Mouse (Mus musculus): Measurements from ENCODE around the gene Ankrd52. TPM values are rescaled to one million over a fixed set of nuclear protein-coding genes. Genes with fewer than 3 reads are reported as not detected.

The Ankrd52 gene
- total and polyA plus RNA-seq, 3 experiments = 4.3 to 51.0 (median 15.3) TPM

- in situ Hi-C loops (cut with MboI; ENCODE audit: low pct_ligation_motif_present, low pct_unique_long_range_greater_than_20kb, low sequenced_read_pairs) = no loop called here
- DNase-seq (ENCODE audit: extremely low read depth) = no peak
- no peak for TF ChIP-seq TBP (conservative IDR thresholded peaks at IDR 0.05; ENCODE audit: low read depth, low read length)
- Histone ChIP-seq H3K36me3 (replicated peaks in 1 of 2; ENCODE audit: control insufficient read depth in 1 of 2, insufficient read depth in 1 of 2, low read length in 1 of 2) (peaks cover 13 to 37% of the 10 kb centered on the region in 2 experiments), H3K4me1 (ENCODE audit: control insufficient read depth in 1 of 2, insufficient read depth in 2 of 2) (peaks cover 0 to 4% of the 10 kb centered on the region in 2 experiments; a peak in 1 of 4 replicates), H3K4me3 (replicated peaks in 1 of 3; ENCODE audit: low read depth in 2 of 3, low read length in 2 of 3, poor library complexity in 1 of 3) (no peak overlapping the region), H3K4me2 (ENCODE audit: insufficient read depth, low read depth, poor library complexity, severe bottlenecking) (no peak overlapping the region), H3K27me3 (replicated peaks) (no peaks in the 10 kb centered on the region), H3K79me2 (replicated peaks; ENCODE audit: control insufficient read depth, extremely low read depth, insufficient read depth, poor library complexity, severe bottlenecking) (no peaks in the 10 kb centered on the region), H3K9ac (ENCODE audit: insufficient read depth, low read depth) (no peak overlapping the region), H3K27ac (ENCODE audit: insufficient read depth, low read depth) (no peak overlapping the region), H3K9me3 (replicated peaks; ENCODE audit: low read length) (no peaks in the 10 kb centered on the region)
- dilution Hi-C loops (cut with MboI; ENCODE audit: extremely low pct_ligation_motif_present, extremely low pct_unique_long_range_greater_than_20kb, low sequenced_read_pairs) = no loop called here
These were observed 67.4 kb downstream of the Ankrd52 start for GRCm38 (mm10) chr10:128444354-128444753.

DNA sequence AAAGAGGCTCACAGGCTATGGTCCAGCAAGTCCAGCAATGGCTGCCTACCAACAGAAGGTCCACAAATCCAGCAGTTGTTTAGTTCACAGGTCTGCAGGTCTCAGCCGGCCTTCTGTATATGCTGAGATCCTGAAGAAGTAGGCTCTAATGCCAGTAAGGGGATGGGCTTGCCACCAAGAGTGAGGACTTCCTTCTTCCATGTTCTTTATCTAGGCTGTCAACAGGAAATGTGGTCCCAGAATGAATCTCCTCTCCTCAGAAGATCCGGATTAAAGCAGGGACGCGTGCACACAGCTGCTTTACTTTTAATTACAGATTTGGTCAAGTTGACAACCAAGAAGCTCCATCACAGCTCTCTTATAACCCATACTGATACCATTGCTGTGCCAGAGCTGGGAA lies 68.5 kb downstream of the Ankrd52 start:
- DNase-seq (ENCODE audit: extremely low read depth) = no peak
- Histone ChIP-seq H3K36me3 (replicated peaks in 1 of 2; ENCODE audit: control insufficient read depth in 1 of 2, insufficient read depth in 1 of 2, low read length in 1 of 2) (peaks cover 5 to 26% of the 10 kb centered on the region in 2 experiments), H3K4me2 (ENCODE audit: insufficient read depth, low read depth, poor library complexity, severe bottlenecking) (no peak overlapping the region), H3K4me3 (replicated peaks in 1 of 3; ENCODE audit: low read depth in 2 of 3, low read length in 2 of 3, poor library complexity in 1 of 3) (no peak overlapping the region), H3K79me2 (replicated peaks; ENCODE audit: control insufficient read depth, extremely low read depth, insufficient read depth, poor library complexity, severe bottlenecking) (no peaks in the 10 kb centered on the region), H3K4me1 (ENCODE audit: control insufficient read depth in 1 of 2, insufficient read depth in 2 of 2) (no peaks in the 10 kb centered on the region), H3K9ac (ENCODE audit: insufficient read depth, low read depth) (no peak overlapping the region), H3K27me3 (replicated peaks) (no peaks in the 10 kb centered on the region), H3K9me3 (replicated peaks; ENCODE audit: low read length) (no peaks in the 10 kb centered on the region), H3K27ac (ENCODE audit: insufficient read depth, low read depth) (no peak overlapping the region)
- dilution Hi-C loops (cut with MboI; ENCODE audit: extremely low pct_ligation_motif_present, extremely low pct_unique_long_range_greater_than_20kb, low sequenced_read_pairs) = no loop called here
- in situ Hi-C loops (cut with MboI; ENCODE audit: low pct_ligation_motif_present, low pct_unique_long_range_greater_than_20kb, low sequenced_read_pairs) = no loop called here
- no peak for TF ChIP-seq IRF4 (IDR thresholded peaks at IDR 0.05; ENCODE audit: low read depth, low read length)
- no peak for TF ChIP-seq SMC3 (IDR thresholded peaks at IDR 0.05; ENCODE audit: low read depth, low read length)
- no peak for TF ChIP-seq MYC (IDR thresholded peaks at IDR 0.05; ENCODE audit: low read depth, low read length)
- no peak for TF ChIP-seq JUND (conservative IDR thresholded peaks at IDR 0.05; ENCODE audit: low read depth, low read length)
- no peak for TF ChIP-seq ZMIZ1 (IDR thresholded peaks at IDR 0.05; ENCODE audit: low read depth, low read length)
- no peak for TF ChIP-seq RCOR1 (conservative IDR thresholded peaks at IDR 0.05; ENCODE audit: low read depth, low read length)
- no peak for TF ChIP-seq USF2 (conservative IDR thresholded peaks at IDR 0.05; ENCODE audit: low read depth, low read length)
- TF ChIP-seq POLR2AphosphoS2 (IDR thresholded peaks at IDR 0.05; ENCODE audit: low read depth, low read length) = no peak
- no peak for TF ChIP-seq USF1 (IDR thresholded peaks at IDR 0.05; ENCODE audit: low read depth, low read length)
- TF ChIP-seq TCF12 (IDR thresholded peaks at IDR 0.05; ENCODE audit: low read depth, low read length) = no peak
- TF ChIP-seq ZNF384 (IDR thresholded peaks at IDR 0.05; ENCODE audit: low read depth, low read length) = no peak
- no peak for TF ChIP-seq SIN3A (IDR thresholded peaks at IDR 0.05; ENCODE audit: low read length)
- no peak for TF ChIP-seq EP300 (IDR thresholded peaks at IDR 0.05; ENCODE audit: low read length)

DNA sequence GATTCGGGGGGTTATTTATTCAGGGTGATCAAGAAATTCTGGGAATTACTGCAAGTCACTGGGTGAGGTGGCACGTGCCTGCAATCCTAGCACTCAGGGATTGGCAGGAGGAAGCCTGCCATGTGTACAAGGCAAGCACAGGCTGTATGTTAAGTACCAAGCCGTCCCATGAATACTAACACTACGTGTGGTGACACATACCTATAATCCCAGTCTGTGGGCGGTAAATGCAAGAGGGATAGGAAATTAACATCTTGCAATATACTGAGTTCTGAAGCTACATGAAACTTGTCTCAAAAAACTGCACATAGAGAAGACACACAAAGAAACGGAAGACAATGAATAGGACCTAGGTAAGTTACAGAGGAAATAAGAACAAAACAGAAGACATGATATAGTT lies 74.1 kb downstream of the Ankrd52 start:
- dilution Hi-C loops (cut with MboI; ENCODE audit: extremely low pct_ligation_motif_present, extremely low pct_unique_long_range_greater_than_20kb, low sequenced_read_pairs) = no loop called here
- Histone ChIP-seq H3K4me3 (replicated peaks in 1 of 3; ENCODE audit: low read depth in 2 of 3, low read length in 2 of 3, poor library complexity in 1 of 3) (no peak overlapping the region), H3K27me3 (replicated peaks) (no peaks in the 10 kb centered on the region), H3K4me2 (ENCODE audit: insufficient read depth, low read depth, poor library complexity, severe bottlenecking) (no peak overlapping the region), H3K4me1 (ENCODE audit: control insufficient read depth in 1 of 2, insufficient read depth in 2 of 2) (peaks cover 0 to 7% of the 10 kb centered on the region in 2 experiments; a peak in 2 of 4 replicates), H3K9ac (ENCODE audit: insufficient read depth, low read depth) (no peak overlapping the region), H3K9me3 (replicated peaks; ENCODE audit: low read length) (no peaks in the 10 kb centered on the region), H3K27ac (ENCODE audit: insufficient read depth, low read depth) (no peak overlapping the region), H3K79me2 (replicated peaks; ENCODE audit: control insufficient read depth, extremely low read depth, insufficient read depth, poor library complexity, severe bottlenecking) (no peaks in the 10 kb centered on the region), H3K36me3 (replicated peaks in 1 of 2; ENCODE audit: control insufficient read depth in 1 of 2, insufficient read depth in 1 of 2, low read length in 1 of 2) (no peaks in the 10 kb centered on the region)
- in situ Hi-C loops (cut with MboI; ENCODE audit: low pct_ligation_motif_present, low pct_unique_long_range_greater_than_20kb, low sequenced_read_pairs) = no loop called here
- TF ChIP-seq USF1 (IDR thresholded peaks at IDR 0.05; ENCODE audit: low read depth, low read length) = no peak
- DNase-seq (ENCODE audit: extremely low read depth) = no peak
